Mouse (Mus musculus): ENCODE data around the gene Gldn. TPM values are rescaled to one million over a fixed set of nuclear protein-coding genes. Genes with fewer than 3 reads are reported as not detected.

Gene Gldn
- polyA plus RNA-seq (2014; fragmentation: Illumina TruSeq; extraction: RNeasy Lipid Tissue Mini Kit (QIAGEN cat#74804); ENCODE audit: low read depth, low replicate concordance) = 5.2 TPM

GRCm38 (mm10) chr9:54286331-54286987 lies at the start of gene Gldn:
Gldn (plus strand) TSS chr9:54286486.

GRCm38 (mm10) chr9:54268010-54268409 lies 18.3 kb upstream of the Gldn start, which contains the start of gene Cyp19a1:
Cyp19a1 (minus strand) TSS chr9:54268110.

Other genes starting within 250 kb of the Gldn start
- gene Tnfaip8l3, start 218.1 kb upstream of the Gldn start, polyA plus RNA-seq (2014; fragmentation: Illumina TruSeq; extraction: RNeasy Lipid Tissue Mini Kit (QIAGEN cat#74804); ENCODE audit: low read depth, low replicate concordance) = 0.47 TPM
- gene Cyp19a1, start 18.4 kb upstream of the Gldn start, polyA plus RNA-seq (2014; fragmentation: Illumina TruSeq; extraction: RNeasy Lipid Tissue Mini Kit (QIAGEN cat#74804); ENCODE audit: low read depth, low replicate concordance) = not detected
- gene Dmxl2, start 215.1 kb downstream of the Gldn start, polyA plus RNA-seq (2014; fragmentation: Illumina TruSeq; extraction: RNeasy Lipid Tissue Mini Kit (QIAGEN cat#74804); ENCODE audit: low read depth, low replicate concordance) = 25.5 TPM

All from adrenal gland, adult 10 weeks (tissue).